In genomic region chr8:89679551-89679950, GRCm38 (mm10) we compare ENCODE assay signal across 16 mouse cellular contexts.
"Had no signal": no experiment of that assay in that cellular context is flagged by ENCODE, and none has a peak within 500 bp of the region (broad histone marks: within the 10 kb centered on the region; RNA-seq: fewer than 3 reads in every experiment).

No protein-coding gene starts in this region.

- H3K4me2 ChIP-seq: kidney, embryonic 15.5 days; liver, embryonic 13.5 days; neural tube, embryonic 13.5 days; stomach, embryonic 15.5 days had no signal

- H3K9ac ChIP-seq: kidney, embryonic 15.5 days; liver, embryonic 13.5 days; neural tube, embryonic 13.5 days; stomach, embryonic 15.5 days had no signal

- H3K4me1 ChIP-seq: liver, embryonic 13.5 days; stomach, embryonic 15.5 days had no signal

- DNase-seq: kidney, adult 8-10 months; kidney, postnatal 10 days; kidney, postnatal 36 days; layer of hippocampus, postnatal 36 days; liver, embryonic 13.5 days; lung, adult 2 months; retina, postnatal 1 day; right cerebral cortex, postnatal 25 days; spleen, adult 18-20 months; thymus, postnatal 36 days had no signal

- H3K27ac ChIP-seq: kidney, embryonic 15.5 days; left cerebral cortex, adult 2 months; liver, embryonic 13.5 days; macrophage; neural tube, embryonic 13.5 days; stomach, embryonic 15.5 days had no signal

- H3K27me3 ChIP-seq: kidney, embryonic 15.5 days; liver, embryonic 13.5 days; stomach, embryonic 15.5 days had no signal

- H3K4me3 ChIP-seq: kidney, embryonic 15.5 days; left cerebral cortex, adult 2 months; liver, embryonic 13.5 days; myocyte; neural tube, embryonic 13.5 days; stomach, embryonic 15.5 days had no signal

- H3K9me3 ChIP-seq: kidney, embryonic 15.5 days; liver, embryonic 13.5 days; neural tube, embryonic 13.5 days; stomach, embryonic 15.5 days had no signal

- H3K36me3 ChIP-seq: kidney, embryonic 15.5 days; liver, embryonic 13.5 days; neural tube, embryonic 13.5 days; stomach, embryonic 15.5 days had no signal
